Mouse (Mus musculus): ENCODE measurements around the gene Gpcpd1. TPM values are rescaled to one million over a fixed set of nuclear protein-coding genes. Genes with fewer than 3 reads are reported as not detected.

The Gpcpd1 gene
- polyA plus RNA-seq, 1 experiment from 2014 or later = 49.4 TPM

GRCm38 (mm10) chr2:132497412-132498135 lies 90.0 kb downstream of the Gpcpd1 start:
- H3K4me2 ChIP-seq (ENCODE audit: low read depth, low read length, severe bottlenecking) = no peak overlapping the region
- H3K9me3 ChIP-seq (ENCODE audit: control insufficient read depth, low read length) = no peaks in the 10 kb centered on the region
- no peaks in the 10 kb centered on the region for H3K4me1 ChIP-seq (replicated peaks; ENCODE audit: control insufficient read depth, insufficient read depth, low read length)
- ATAC-seq (replicated peaks; ENCODE audit: low FRiP score) (no peak), DNase-seq (ENCODE audit: low spot score) (no peak)
- no peaks in the 10 kb centered on the region for H3K27me3 ChIP-seq (ENCODE audit: control insufficient read depth, insufficient read depth, low read length)
- no peak overlapping the region for H3K9ac ChIP-seq (ENCODE audit: low read length)
- H3K27ac ChIP-seq (ENCODE audit: low read depth, low read length) = no peak overlapping the region
- H3K36me3 ChIP-seq (ENCODE audit: control insufficient read depth, insufficient read depth, low read length) = no peaks in the 10 kb centered on the region
- H3K4me3 ChIP-seq (ENCODE audit: low read depth, low read length) = no peak overlapping the region
- 90% methylated on average over 7 of the region's 7 CpGs for WGBS

DNA sequence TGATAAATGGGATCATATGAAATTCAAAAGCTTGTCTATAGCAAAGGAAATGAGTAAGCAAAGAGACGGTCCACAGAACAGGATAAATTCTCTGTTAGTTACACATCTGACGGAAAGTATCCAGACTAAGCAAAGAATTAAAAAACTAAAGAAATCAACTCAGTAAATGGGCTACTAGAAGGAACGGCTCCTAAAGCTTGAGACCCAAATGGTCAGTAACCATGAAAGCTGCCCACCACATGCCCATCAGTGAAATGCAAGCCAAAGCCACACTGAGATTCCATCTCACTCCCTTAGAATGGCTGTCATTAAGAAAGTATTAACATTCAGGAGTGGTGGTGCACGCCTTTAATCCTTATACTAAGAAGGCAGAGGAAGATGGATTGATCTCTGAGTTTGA lies 94.3 kb downstream of the Gpcpd1 start:
- H3K36me3 ChIP-seq (ENCODE audit: control insufficient read depth, insufficient read depth, low read length) = no peaks in the 10 kb centered on the region
- no peaks in the 10 kb centered on the region for H3K9me3 ChIP-seq (ENCODE audit: control insufficient read depth, low read length)
- no peaks in the 10 kb centered on the region for H3K27me3 ChIP-seq (ENCODE audit: control insufficient read depth, insufficient read depth, low read length)
- no peak overlapping the region for H3K4me2 ChIP-seq (ENCODE audit: low read depth, low read length, severe bottlenecking)
- H3K4me1 ChIP-seq (replicated peaks; ENCODE audit: control insufficient read depth, insufficient read depth, low read length) = no peaks in the 10 kb centered on the region
- H3K9ac ChIP-seq (ENCODE audit: low read length) = no peak overlapping the region
- 86% methylated on average over 4 of the region's 4 CpGs for WGBS
- H3K27ac ChIP-seq (ENCODE audit: low read depth, low read length) = no peak overlapping the region
- ATAC-seq (replicated peaks; ENCODE audit: low FRiP score) (no peak), DNase-seq (ENCODE audit: low spot score) (no peak)
- H3K4me3 ChIP-seq (ENCODE audit: low read depth, low read length) = no peak overlapping the region

DNA sequence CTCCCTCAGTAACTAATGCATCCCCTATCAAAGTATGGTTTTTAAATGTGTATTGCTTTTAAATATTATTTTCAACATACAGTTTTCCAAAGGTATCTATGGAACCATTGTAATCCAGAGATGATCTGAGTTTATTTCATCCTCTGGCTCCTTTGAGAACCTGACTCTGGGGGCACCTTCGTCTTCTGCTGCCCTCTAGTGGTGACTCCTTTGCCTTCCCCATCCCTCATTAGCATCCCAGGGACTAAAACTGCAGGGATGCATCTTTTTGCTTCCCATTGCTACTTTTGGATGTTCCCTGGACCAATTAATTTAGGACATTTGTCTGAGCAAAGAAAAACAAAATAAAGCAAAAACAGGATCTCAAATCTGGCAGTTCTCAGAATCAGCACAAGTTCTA lies 102.1 kb downstream of the Gpcpd1 start:
- peak; percentile 72 for DNase-seq (ENCODE audit: low spot score)
- Histone ChIP-seq H3K27ac (ENCODE audit: low read depth, low read length) (no peak overlapping the region), H3K4me1 (replicated peaks; ENCODE audit: control insufficient read depth, insufficient read depth, low read length) (no peaks in the 10 kb centered on the region), H3K9ac (ENCODE audit: low read length) (no peak overlapping the region), H3K4me3 (ENCODE audit: low read depth, low read length) (no peak overlapping the region), H3K4me2 (ENCODE audit: low read depth, low read length, severe bottlenecking) (no peak overlapping the region), H3K9me3 (ENCODE audit: control insufficient read depth, low read length) (no peaks in the 10 kb centered on the region), H3K36me3 (ENCODE audit: control insufficient read depth, insufficient read depth, low read length) (no peaks in the 10 kb centered on the region), H3K27me3 (ENCODE audit: control insufficient read depth, insufficient read depth, low read length) (no peaks in the 10 kb centered on the region)
- 0 out of 2 replicates have a peak, but pooled peaks have one; percentile 55 for ATAC-seq (replicated peaks; ENCODE audit: low FRiP score)
- WGBS = 0% methylated on average over 1 of the region's 1 CpGs

- no peak for ATAC-seq (replicated peaks; ENCODE audit: low FRiP score)
These were observed 106.0 kb downstream of the Gpcpd1 start for GRCm38 (mm10) chr2:132481547-132481946.

More at GRCm38 (mm10) chr2:132481547-132481946, 106.0 kb downstream of the Gpcpd1 start:
- H3K4me2 ChIP-seq (ENCODE audit: low read depth, low read length, severe bottlenecking) = no peak overlapping the region
- no peak overlapping the region for H3K9ac ChIP-seq (ENCODE audit: low read length)
- no peak overlapping the region for H3K4me3 ChIP-seq (ENCODE audit: low read depth, low read length)
- no peak overlapping the region for H3K27ac ChIP-seq (ENCODE audit: low read depth, low read length)
- H3K9me3 ChIP-seq (ENCODE audit: control insufficient read depth, low read length) = no peaks in the 10 kb centered on the region
- no peak for DNase-seq (ENCODE audit: low spot score)
- no peaks in the 10 kb centered on the region for H3K36me3 ChIP-seq (ENCODE audit: control insufficient read depth, insufficient read depth, low read length)
- H3K27me3 ChIP-seq (ENCODE audit: control insufficient read depth, insufficient read depth, low read length) = no peaks in the 10 kb centered on the region
- no peaks in the 10 kb centered on the region for H3K4me1 ChIP-seq (replicated peaks; ENCODE audit: control insufficient read depth, insufficient read depth, low read length)
- 86% methylated on average over 3 of the region's 3 CpGs for WGBS

Other genes with a start within 250 kb of the Gpcpd1 start
- 3.3 TPM in 2 replicates for gene Prokr2, start 202.3 kb downstream of the Gpcpd1 start, polyA plus RNA-seq (2014; fragmentation: Nextera tagmentation; extraction: Ambion mirVana)
- gene Shld1, start 99.2 kb upstream of the Gpcpd1 start, polyA plus RNA-seq (2014; fragmentation: Nextera tagmentation; extraction: Ambion mirVana) = 17.6 and 18.4 TPM in 2 replicates
- gene Chgb, start 193.5 kb upstream of the Gpcpd1 start, polyA plus RNA-seq (2014; fragmentation: Nextera tagmentation; extraction: Ambion mirVana) = 5.9 TPM in 2 replicates
- 37.4 and 37.9 TPM in 2 replicates for gene Trmt6, start 228.3 kb upstream of the Gpcpd1 start, polyA plus RNA-seq (2014; fragmentation: Nextera tagmentation; extraction: Ambion mirVana)
- 28.6 and 32.4 TPM in 2 replicates for gene Mcm8, start 228.4 kb upstream of the Gpcpd1 start, polyA plus RNA-seq (2014; fragmentation: Nextera tagmentation; extraction: Ambion mirVana)

Data from forebrain, embryonic 11.5 days (tissue).